Mouse (Mus musculus): ENCODE results near the gene Mpst. TPM values are rescaled to one million over a fixed set of nuclear protein-coding genes. Genes with fewer than 3 reads are reported as not detected.

The Mpst gene
- polyA plus RNA-seq, 1 experiment from 2014 or later, result 3.0 TPM

DNA sequence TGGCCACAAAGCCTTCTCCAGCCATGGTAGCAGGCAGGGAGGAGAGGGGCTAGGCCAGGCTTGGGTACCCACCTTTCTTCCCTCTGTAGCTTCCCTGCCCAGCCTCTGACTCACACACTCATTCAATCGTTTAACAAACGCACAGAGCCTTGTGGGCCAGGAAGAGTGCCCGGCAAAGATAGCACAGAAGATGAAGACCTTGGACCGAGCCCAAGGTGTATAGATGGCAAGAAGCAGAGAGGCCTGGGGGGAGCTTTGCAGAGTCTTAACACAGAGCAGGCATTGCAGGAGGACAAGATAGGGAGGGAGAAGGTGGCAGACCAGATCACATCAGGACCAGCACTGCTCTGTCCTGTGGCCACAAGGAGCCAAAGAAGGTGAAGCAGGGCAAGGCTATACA is 49.0 kb downstream of the Mpst start:
- no peak overlapping the region for H3K4me3 ChIP-seq (replicated peaks)
- ATAC-seq (ENCODE audit: insufficient number of reproducible peaks, insufficient read depth, low FRiP score, low TSS enrichment, low read depth), result no peak
- H3K4me2 ChIP-seq, result no peak overlapping the region
- no peaks in the 10 kb centered on the region for H3K36me3 ChIP-seq
- no peaks in the 10 kb centered on the region for H3K27me3 ChIP-seq
- H3K9me3 ChIP-seq, result no peaks in the 10 kb centered on the region
- H3K27ac ChIP-seq, result no peak overlapping the region
- no peak overlapping the region for H3K9ac ChIP-seq (replicated peaks)
- H3K4me1 ChIP-seq (replicated peaks), result peaks cover 13% of the 10 kb centered on the region
- WGBS, result 83% methylated on average over 4 of the region's 4 CpGs

- H3K9me3 ChIP-seq, result no peaks in the 10 kb centered on the region
- H3K9ac ChIP-seq (replicated peaks), result no peak overlapping the region
- no peak for ATAC-seq (ENCODE audit: insufficient number of reproducible peaks, insufficient read depth, low FRiP score, low TSS enrichment, low read depth)
- WGBS, result 48% methylated on average over 7 of the region's 7 CpGs
- H3K27me3 ChIP-seq, result 0 out of 2 replicates have a peak, but pooled peaks cover 4% of the 10 kb centered on the region
- H3K4me2 ChIP-seq, result no peak overlapping the region
- H3K4me1 ChIP-seq (replicated peaks), result peaks cover 11% of the 10 kb centered on the region
- H3K36me3 ChIP-seq, result no peaks in the 10 kb centered on the region
- no peak overlapping the region for H3K27ac ChIP-seq
- no peak overlapping the region for H3K4me3 ChIP-seq (replicated peaks)
Measured at GRCm38 (mm10) chr15:78456051-78456450, 49.8 kb downstream of the Mpst start.

DNA sequence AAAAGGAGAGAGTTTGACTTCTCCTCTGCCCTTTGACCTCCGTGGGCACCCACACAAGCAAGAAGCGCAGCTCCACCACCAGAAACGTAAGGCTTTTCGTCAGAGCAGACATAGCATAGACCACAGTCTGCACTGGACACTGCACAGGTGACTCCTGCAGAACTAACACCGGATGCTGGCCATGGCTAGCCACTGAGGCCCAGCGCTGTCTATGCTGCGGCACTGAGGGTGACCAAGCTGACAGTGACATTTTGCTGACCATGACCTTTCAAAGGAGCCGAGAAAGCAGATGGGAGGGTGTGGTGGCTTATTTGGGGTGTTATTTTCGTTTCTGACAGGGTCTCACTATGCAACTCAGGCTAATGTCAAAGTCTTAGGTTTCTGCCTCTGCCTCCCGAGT is 51.0 kb downstream of the Mpst start:
- no peaks in the 10 kb centered on the region for H3K9me3 ChIP-seq
- no peak overlapping the region for H3K4me3 ChIP-seq (replicated peaks)
- no peaks in the 10 kb centered on the region for H3K36me3 ChIP-seq
- ATAC-seq (ENCODE audit: insufficient number of reproducible peaks, insufficient read depth, low FRiP score, low TSS enrichment, low read depth), result no peak
- H3K4me1 ChIP-seq (replicated peaks), result peaks cover 11% of the 10 kb centered on the region
- no peak overlapping the region for H3K27ac ChIP-seq
- H3K9ac ChIP-seq (replicated peaks), result no peak overlapping the region
- H3K27me3 ChIP-seq, result 0 out of 2 replicates have a peak, but pooled peaks cover 8% of the 10 kb centered on the region
- no peak overlapping the region for H3K4me2 ChIP-seq
- 75% methylated on average over 10 of the region's 10 CpGs for WGBS

DNA sequence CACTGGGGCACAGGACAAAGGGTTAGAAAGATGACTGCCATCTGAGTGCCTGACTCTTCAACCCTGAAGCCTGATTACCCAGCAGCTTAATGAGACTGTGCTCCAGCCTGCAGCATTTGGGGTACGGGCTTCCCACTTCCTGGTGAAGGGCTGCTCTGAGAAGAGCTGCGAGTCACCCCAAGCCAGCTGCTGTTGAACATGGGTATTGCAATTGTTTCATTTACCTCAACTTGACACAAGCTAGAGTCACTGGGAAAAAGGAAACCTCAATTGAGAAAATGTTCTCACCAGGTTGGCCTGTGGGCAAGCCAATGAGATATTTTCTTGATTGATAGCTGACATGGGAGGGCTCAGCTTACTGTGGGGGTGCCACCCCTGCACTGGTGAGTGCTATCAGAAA is 56.8 kb downstream of the Mpst start:
- no peak overlapping the region for H3K9ac ChIP-seq (replicated peaks)

More for the DNA sequence above, 56.8 kb downstream of the Mpst start:
- no peak overlapping the region for H3K4me3 ChIP-seq (replicated peaks)
- no peak for ATAC-seq (ENCODE audit: insufficient number of reproducible peaks, insufficient read depth, low FRiP score, low TSS enrichment, low read depth)
- no peaks in the 10 kb centered on the region for H3K4me1 ChIP-seq (replicated peaks)
- peaks cover 8% of the 10 kb centered on the region; the same call in 1 of the 2 replicates for H3K27me3 ChIP-seq
- no peaks in the 10 kb centered on the region for H3K36me3 ChIP-seq
- WGBS, result 65% methylated on average over 2 of the region's 2 CpGs
- no peaks in the 10 kb centered on the region for H3K9me3 ChIP-seq
- no peak overlapping the region for H3K27ac ChIP-seq
- H3K4me2 ChIP-seq, result no peak overlapping the region

Other genes with a start within 250 kb of the Mpst start
- 93.9 and 98.1 TPM in 2 replicates for gene Ift27, start 232.3 kb upstream of the Mpst start, polyA plus RNA-seq (2016; fragmentation: Nextera tagmentation; extraction: Ambion mirVana)
- not detected in 2 replicates for gene Pvalb, start 200.0 kb upstream of the Mpst start, polyA plus RNA-seq (2016; fragmentation: Nextera tagmentation; extraction: Ambion mirVana)
- gene Ncf4, start 161.6 kb upstream of the Mpst start, polyA plus RNA-seq (2016; fragmentation: Nextera tagmentation; extraction: Ambion mirVana), result 3.8 and 5.0 TPM in 2 replicates
- gene Csf2rb2, start 100.7 kb upstream of the Mpst start, polyA plus RNA-seq (2016; fragmentation: Nextera tagmentation; extraction: Ambion mirVana), result 0.10 and 0.31 TPM in 2 replicates
- 0.64 and 1.2 TPM in 2 replicates for gene Csf2rb, start 80.7 kb upstream of the Mpst start, polyA plus RNA-seq (2016; fragmentation: Nextera tagmentation; extraction: Ambion mirVana)
- not detected in 2 replicates for gene Tex33, start 10.5 kb upstream of the Mpst start, polyA plus RNA-seq (2016; fragmentation: Nextera tagmentation; extraction: Ambion mirVana)
- 6.3 and 6.7 TPM in 2 replicates for gene Tst, start 509 bp upstream of the Mpst start, polyA plus RNA-seq (2016; fragmentation: Nextera tagmentation; extraction: Ambion mirVana)
- gene Kctd17, start 22.1 kb downstream of the Mpst start, polyA plus RNA-seq (2016; fragmentation: Nextera tagmentation; extraction: Ambion mirVana), result 40.3 and 49.8 TPM in 2 replicates
- 0.10 TPM in 1 of 2 replicates, not detected in the other for gene Tmprss6, start 62.2 kb downstream of the Mpst start, polyA plus RNA-seq (2016; fragmentation: Nextera tagmentation; extraction: Ambion mirVana)
- gene Il2rb, start 88.9 kb downstream of the Mpst start, polyA plus RNA-seq (2016; fragmentation: Nextera tagmentation; extraction: Ambion mirVana), result 0.05 and 0.08 TPM in 2 replicates
- gene C1qtnf6, start 125.0 kb downstream of the Mpst start, polyA plus RNA-seq (2016; fragmentation: Nextera tagmentation; extraction: Ambion mirVana), result 14.8 and 20.0 TPM in 2 replicates
- gene Sstr3, start 138.3 kb downstream of the Mpst start, polyA plus RNA-seq (2016; fragmentation: Nextera tagmentation; extraction: Ambion mirVana), result 0.05 TPM in 1 of 2 replicates, not detected in the other
- gene Rac2, start 166.4 kb downstream of the Mpst start, polyA plus RNA-seq (2016; fragmentation: Nextera tagmentation; extraction: Ambion mirVana), result 5.1 and 6.0 TPM in 2 replicates
- 5.1 TPM in 2 replicates for gene Cyth4, start 190.6 kb downstream of the Mpst start, polyA plus RNA-seq (2016; fragmentation: Nextera tagmentation; extraction: Ambion mirVana)